Mouse (Mus musculus): ENCODE data around the gene Rapsn.

DNA sequence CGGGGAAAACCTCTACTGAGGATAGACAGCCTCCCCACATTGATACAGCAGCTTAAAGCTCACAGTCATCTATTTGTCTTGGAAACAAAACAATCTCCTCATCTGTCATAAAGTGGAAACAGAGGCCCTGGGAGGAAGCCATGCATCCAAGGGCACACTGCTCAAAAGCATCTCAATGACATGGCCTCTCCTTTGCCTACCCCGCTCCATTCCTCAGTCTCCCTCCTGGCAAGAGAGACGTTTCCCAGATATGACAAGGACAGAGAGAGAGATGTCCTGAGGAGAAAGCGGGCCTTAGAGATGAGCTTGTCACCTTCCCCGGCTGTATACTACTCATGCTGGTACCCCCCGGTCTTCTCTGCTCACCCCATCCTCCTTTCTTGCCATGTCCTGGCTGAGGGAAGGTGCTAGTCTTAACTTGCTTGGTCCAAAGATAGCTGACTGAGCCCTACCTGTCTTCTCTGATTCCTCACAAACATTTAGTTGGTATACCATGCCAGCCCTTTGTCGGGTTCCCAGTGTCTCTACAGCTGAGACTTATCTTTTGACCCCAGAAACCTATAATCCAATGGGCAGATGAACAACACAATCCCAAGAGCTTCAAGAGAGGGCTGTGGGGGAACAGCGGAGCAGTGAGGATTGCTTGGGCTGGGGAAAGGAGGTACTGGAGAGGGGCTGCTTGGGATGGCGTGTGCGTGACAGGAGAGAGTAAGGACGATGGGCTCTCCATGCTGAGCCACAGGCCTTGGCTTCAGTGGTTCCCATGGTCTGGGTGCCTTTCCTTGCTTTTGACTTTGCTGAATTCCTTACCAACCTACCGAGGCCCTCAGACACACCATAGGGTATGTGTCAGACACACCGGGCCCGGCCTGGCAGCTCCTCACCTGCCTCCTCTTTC lies 50.3 kb downstream of the Rapsn start:
- TF ChIP-seq CTCF (IDR thresholded peaks at IDR 0.05; ENCODE audit: low read depth, low read length): no peak
- no peak for TF ChIP-seq POLR2AphosphoS5 (IDR thresholded peaks at IDR 0.05; ENCODE audit: insufficient replicate concordance, low read depth, low read length)
- no peak for TF ChIP-seq GATA1 (IDR thresholded peaks at IDR 0.05; ENCODE audit: borderline replicate concordance, low read length)
